Mouse (Mus musculus) spleen, adult 12 weeks (tissue): ENCODE measurements around the gene Ubash3b.
A peak's percentile ranks its signal among the peaks of the same experiment; 100 is the strongest.

Source experiments
- DNase-seq: peaks from one replicate; pipeline ENCODE4 v3.0.0; 2022; ENCODE audit warnings: low spot score

Ubash3b gene

DNA sequence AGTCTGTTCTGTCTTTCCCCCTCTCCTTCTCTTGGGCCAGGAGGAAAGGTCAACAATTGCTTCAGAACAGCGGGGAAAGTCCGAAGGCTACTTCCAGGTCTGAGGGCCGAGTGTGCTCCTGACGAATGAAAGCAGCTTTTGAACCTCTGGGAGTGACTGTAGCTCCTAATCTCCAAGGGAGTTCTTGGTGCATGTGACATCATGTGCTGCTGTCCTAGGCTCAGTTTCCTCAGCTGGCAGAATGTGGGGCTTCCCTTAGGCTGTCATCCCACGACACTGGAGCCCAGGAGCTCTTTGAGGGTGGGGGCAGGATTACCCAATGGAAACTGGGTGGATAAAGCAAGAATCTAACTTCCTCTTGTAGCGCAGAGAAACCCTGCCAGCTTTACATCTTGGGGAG is at the start of gene Ubash3b:
TSS of gene Ubash3b (minus strand) at position 285 of the 400 bp plus-strand sequence.
- no peak for DNase-seq

GRCm38 (mm10) chr9:41207130-41208104 is 45.9 kb upstream of the Ubash3b start:
- peak; percentile 71 for DNase-seq

DNA sequence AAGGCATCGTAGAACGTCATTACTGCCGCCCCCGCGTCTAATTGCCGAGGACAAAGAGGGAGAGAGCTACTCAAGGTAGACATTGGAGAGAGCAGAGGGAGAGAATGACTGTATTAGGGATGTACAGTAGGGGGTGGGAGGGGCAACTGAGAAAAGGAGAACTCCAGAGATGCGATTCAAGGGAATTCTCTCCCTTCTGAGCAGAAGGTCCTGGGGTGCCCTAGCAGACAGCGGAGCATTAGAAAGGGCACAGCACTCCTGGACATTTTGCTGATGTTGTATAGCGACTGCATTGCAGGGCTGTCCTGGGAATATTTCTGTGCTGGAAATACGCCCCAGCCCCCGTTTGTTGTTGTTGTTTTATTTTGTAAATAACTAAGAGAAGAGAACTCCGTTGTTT is 45.2 kb upstream of the Ubash3b start:
- no peak for DNase-seq

- DNase-seq = no peak
Measured at GRCm38 (mm10) chr9:41205267-41205666, 43.8 kb upstream of the Ubash3b start.

GRCm38 (mm10) chr9:41199456-41200252 is 38.2 kb upstream of the Ubash3b start:
- DNase-seq = no peak

- DNase-seq = no peak
Measured at GRCm38 (mm10) chr9:41198501-41199265, 37.2 kb upstream of the Ubash3b start.

GRCm38 (mm10) chr9:41195742-41196311 is 34.3 kb upstream of the Ubash3b start:
- no peak for DNase-seq

DNA sequence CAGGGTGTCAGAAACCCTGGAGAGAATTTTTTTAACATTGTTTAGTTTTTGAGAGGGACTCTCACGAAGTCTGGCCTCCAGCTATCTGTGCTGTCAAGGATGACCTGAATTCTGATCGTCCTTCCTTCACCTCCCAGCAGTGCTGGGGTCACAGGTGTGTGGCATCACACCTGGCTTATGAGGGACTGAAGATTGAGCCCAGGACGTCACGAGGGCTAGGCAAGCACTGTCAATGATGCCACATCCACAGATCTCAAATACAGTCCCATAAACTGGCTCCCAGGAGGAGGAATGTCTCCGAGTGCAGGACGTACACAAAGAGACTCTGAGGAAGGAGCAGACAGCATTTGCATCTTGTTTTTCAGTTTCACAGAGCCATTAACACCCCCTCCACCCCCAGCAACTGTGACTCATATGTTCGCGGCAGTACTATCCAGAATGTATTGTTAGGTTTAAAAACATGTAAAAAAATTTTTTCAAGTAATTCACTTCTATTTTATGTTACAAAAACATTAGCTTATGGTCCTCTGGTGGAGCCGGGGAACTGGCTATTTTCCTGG is 30.2 kb upstream of the Ubash3b start:
- DNase-seq = no peak

DNA sequence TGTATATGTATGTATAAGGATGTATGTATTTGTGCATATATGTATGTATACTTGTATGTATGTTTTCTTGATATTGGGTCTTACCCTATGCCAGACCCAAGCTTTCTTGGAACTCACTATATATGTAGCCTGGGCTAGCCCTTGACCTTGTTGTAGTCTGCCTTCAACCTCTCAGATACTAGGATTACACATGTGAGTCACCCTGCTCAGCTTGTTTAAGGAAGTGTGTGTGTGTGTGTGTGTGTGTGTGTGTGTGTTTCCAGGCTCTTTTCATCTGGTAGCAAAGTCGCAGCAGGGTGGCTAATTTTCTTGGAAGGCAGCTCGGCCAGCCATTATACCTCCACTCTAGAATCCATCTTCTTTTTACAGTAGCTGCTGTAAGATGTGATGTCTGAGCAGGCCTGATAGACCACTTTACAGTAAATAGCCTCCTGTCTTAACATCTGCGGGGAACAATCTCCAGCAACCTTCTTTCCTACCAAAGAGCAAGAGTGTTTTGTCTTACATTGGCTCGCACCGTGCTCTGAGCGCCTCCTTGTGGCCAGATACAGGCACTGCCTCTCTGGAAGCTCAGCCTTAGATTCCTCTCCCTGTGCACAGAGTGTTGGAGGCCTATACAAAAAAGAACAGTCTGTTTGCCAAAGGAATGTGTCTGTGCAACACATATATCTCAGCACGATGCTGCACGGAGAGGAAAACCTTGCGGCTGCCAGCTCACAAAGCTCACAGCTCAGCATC is 29.4 kb upstream of the Ubash3b start:
- DNase-seq = peak; percentile 53

GRCm38 (mm10) chr9:41187939-41188338 is 26.4 kb upstream of the Ubash3b start:
- DNase-seq = no peak

DNA sequence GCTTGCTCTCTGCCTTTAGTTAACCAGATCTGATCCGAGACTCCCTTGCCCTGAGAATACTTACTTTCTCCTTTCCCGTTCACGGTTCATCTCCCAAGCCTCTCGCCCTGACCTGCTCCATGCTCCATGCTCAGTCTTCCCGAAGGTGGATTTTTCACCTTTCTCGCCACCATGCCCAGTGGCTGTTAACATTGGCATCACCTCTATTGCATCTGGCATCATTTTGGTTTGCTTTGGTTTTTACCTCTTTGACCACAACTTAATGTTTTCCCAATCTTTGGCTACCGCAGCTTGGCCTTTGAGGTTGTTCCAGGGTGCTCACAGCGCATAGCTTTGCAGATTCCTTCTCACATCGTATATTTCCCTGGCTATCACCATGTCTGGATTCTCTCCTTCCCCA is 26.0 kb upstream of the Ubash3b start:
- no peak for DNase-seq

DNA sequence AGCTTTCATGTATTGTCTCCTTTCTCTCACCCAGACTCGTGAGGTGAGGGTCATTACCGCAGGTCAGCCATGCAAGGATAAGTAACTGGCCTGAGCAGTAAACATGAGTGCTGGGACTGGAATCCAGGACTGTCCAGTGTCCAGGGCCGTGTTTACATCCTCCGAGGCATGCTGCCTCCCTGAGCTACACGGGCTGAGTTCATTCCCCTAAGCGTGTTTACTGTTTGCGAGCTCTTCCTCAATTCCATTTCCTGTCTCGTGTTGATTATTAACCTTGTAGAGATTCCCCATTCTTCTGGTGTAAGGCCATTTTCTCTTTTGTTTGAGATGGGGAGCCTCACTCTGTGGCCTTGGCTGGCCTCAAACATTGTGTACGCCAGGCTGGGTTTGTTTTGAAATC is 23.8 kb upstream of the Ubash3b start:
- DNase-seq = no peak

- no peak for DNase-seq
Measured at GRCm38 (mm10) chr9:41182550-41182949, 21.1 kb upstream of the Ubash3b start.

DNA sequence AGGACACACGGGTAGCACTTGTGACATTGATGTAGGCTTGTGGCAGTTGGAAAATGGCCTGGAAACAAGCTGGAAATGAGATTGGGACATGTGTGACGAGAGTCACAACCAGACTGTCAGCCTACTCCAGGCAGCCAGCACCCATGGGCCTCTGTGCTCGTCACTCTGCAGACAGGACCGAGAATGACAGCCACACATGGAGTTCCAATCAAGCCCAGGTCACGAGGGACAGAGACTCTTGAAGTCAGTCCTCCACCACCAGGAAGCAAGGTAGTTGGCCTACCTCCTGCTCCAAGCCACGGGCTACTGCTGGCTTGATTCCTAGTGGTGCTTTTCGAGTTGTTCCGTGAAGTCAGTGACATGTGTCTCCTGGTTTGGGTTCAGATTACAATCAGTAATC is 20.3 kb upstream of the Ubash3b start:
- no peak for DNase-seq

DNA sequence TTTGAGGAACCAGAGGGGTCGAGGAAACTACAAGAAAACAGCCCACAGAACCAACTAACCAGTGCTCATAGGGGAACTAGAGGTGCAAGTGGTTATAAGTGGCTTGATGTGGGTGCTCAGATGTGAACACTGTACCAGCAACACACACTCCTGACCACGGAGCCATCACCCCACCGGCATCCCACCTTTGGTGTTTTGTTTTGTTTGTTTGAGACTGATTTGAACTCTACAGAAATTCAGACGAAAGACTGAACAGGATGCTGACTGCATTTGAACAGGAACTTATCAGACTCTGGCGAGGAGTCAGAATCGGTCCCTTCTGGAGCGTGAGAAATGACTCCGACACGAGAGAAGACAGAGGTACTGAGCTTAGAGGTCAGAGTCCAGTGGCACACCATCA is 19.9 kb upstream of the Ubash3b start:
- DNase-seq = no peak

DNA sequence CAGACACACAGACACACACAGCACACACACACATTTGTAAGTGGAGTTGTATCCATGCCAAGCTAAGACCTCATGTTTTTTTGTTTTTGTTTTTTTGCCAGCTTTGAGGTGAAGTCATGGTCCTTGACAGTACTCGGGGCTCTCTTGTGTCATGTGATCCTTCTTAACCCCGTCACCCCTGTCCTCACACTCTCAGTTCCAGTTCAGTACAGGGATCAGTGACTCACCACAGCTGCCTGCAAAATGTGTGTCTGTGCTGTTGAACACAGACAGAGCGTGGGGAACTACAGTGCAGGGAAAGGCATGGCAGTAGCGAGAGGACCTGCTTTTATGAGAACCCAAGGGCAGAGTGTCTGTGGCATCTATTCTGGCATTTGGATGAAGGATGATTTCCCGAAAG is 17.6 kb upstream of the Ubash3b start:
- no peak for DNase-seq

GRCm38 (mm10) chr9:41173158-41173557 is 11.7 kb upstream of the Ubash3b start:
- DNase-seq = no peak

DNA sequence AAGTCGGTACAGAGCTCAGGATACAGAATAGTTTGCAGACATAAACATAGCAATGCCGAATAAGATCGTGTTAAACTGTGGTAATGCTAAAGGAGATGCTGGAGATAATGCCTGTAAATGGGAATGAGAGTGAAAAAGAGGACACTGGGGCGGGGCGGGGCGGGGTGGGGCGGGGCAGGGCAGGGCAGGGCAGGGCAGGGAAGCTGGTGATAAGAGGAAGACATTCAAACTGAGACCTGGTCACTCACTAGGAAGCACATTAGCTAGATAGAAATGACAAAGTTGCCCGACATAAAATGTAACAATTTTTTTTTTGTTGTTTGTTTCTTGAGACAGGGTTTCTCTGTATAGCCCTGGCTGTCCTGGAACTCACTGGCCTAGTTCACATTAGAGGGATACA is 10.9 kb upstream of the Ubash3b start:
- DNase-seq = no peak

DNA sequence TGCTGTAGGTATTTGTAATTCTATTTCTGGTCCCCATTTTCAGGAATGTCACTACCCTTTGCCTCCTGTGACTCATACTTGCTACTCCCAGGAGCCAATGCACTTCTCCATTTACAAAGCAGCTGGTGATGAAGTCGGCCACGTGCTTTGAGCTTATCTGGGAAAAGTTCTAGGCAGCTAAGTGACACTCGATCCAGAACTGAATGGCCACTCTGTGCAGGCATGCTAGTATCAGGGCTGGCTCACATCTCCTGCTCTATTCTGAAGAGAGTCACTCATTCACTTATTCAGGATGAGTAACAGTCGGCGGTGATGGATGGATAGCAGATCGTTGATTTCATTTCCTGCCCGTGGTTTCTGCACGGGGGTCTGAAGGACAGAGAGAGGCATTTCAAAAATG is 8.5 kb upstream of the Ubash3b start:
- no peak for DNase-seq

- no peak for DNase-seq
Measured at GRCm38 (mm10) chr9:41168656-41169055, 7.2 kb upstream of the Ubash3b start.

GRCm38 (mm10) chr9:41168206-41168605 is 6.7 kb upstream of the Ubash3b start:
- DNase-seq = no peak
